Mouse (Mus musculus): ENCODE data around the gene Rpl9-ps1. TPM values are rescaled to one million over a fixed set of nuclear protein-coding genes. Genes with fewer than 3 reads are reported as not detected.

Rpl9-ps1 gene
- polyA plus RNA-seq, 1 experiment: not detected

DNA sequence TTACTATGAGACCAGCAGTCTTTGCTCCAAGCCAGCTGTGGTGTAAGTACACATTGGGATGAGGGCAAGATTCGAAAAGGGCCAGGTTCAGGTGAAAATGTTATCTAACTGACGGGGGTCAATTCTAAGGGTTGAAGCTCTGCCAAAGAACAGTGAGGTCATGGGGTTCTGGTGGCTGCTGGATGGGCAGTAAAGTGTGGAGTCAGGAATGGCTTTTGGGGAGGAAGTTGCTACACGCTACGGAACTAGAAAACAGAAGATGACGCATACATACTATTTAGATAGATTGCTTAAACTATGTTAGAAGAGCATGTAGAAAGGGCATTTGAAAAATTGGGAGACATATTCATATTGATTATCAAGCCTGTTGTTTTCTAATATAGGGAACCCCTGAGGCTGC lies 18.1 kb upstream of the Rpl9-ps1 start:
- Histone ChIP-seq H3K4me3 (no peak overlapping the region), H3K4me2 (ENCODE audit: low read depth) (no peak overlapping the region), H3K79me2 (ENCODE audit: control insufficient read depth, insufficient read depth) (no peaks in the 10 kb centered on the region), H3K36me3 (ENCODE audit: control insufficient read depth, insufficient read depth) (no peaks in the 10 kb centered on the region), H3K27me3 (ENCODE audit: control insufficient read depth, insufficient read depth, insufficient read length) (peaks cover 9% of the 10 kb centered on the region), H3ac (ENCODE audit: control insufficient read depth, insufficient read length) (no peak overlapping the region)
- TF ChIP-seq TCF3 (IDR thresholded peaks at IDR 0.05; ENCODE audit: insufficient read length, low read depth) (no peak), CEBPB (IDR thresholded peaks at IDR 0.05; ENCODE audit: insufficient read depth, poor library complexity, severe bottlenecking) (no peak), E2F4 (IDR thresholded peaks at IDR 0.05; ENCODE audit: insufficient read depth) (no peak), MYOD1 (IDR thresholded peaks at IDR 0.05; ENCODE audit: control insufficient read depth in 1 of 3, insufficient read length in 2 of 3, low read depth in 2 of 3) (no peak), MYOG (IDR thresholded peaks at IDR 0.05; ENCODE audit: control insufficient read depth in 1 of 3, insufficient read depth in 1 of 3, insufficient read length in 2 of 3, low read depth in 2 of 3) (no peak), POLR2A (IDR thresholded peaks at IDR 0.05; ENCODE audit: insufficient read length, low read depth) (no peak), SRF (IDR thresholded peaks at IDR 0.05; ENCODE audit: control insufficient read depth, insufficient read length, low read depth) (no peak), TCF12 (IDR thresholded peaks at IDR 0.05; ENCODE audit: insufficient read depth, poor library complexity, severe bottlenecking) (no peak), POLR2AphosphoS2 (IDR thresholded peaks at IDR 0.05; ENCODE audit: insufficient read length, low read depth) (no peak), REST (IDR thresholded peaks at IDR 0.05; ENCODE audit: insufficient read depth, insufficient read length) (no peak), USF1 (IDR thresholded peaks at IDR 0.05; ENCODE audit: low read depth) (no peak), MAX (IDR thresholded peaks at IDR 0.05; ENCODE audit: low read depth) (no peak)

DNA sequence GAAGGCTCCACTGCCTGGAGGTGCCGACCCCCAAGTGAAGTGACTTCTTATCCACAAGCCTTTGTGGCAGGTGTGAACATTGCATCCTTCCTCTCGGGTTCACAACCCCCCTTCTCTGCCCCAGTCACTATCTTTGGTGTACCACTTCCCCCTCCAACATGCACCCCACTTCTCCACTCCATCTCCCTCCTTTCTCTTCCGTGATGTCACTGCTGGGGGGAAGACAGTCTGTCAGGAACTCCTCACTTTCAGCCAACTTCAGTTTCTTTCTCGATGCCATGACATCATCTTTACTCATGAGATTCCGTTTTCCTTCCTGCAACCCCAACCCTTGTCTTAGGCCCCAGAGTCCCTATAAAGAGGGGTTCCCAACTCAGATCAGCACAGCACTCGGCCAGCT lies 16.8 kb upstream of the Rpl9-ps1 start, which contains the start of gene Ccl4:
Ccl4 (plus strand) TSS at position 381 of the 400 bp plus-strand sequence.
- TF ChIP-seq SRF (IDR thresholded peaks at IDR 0.05; ENCODE audit: control insufficient read depth, insufficient read length, low read depth): no peak
- no peak for TF ChIP-seq E2F4 (IDR thresholded peaks at IDR 0.05; ENCODE audit: insufficient read depth)
- no peak for TF ChIP-seq REST (IDR thresholded peaks at IDR 0.05; ENCODE audit: insufficient read depth, insufficient read length)
- TF ChIP-seq USF1 (IDR thresholded peaks at IDR 0.05; ENCODE audit: low read depth): no peak
- TF ChIP-seq TCF12 (IDR thresholded peaks at IDR 0.05; ENCODE audit: insufficient read depth, poor library complexity, severe bottlenecking): no peak
- TF ChIP-seq CEBPB (IDR thresholded peaks at IDR 0.05; ENCODE audit: insufficient read depth, poor library complexity, severe bottlenecking): no peak
- no peak for TF ChIP-seq POLR2A (IDR thresholded peaks at IDR 0.05; ENCODE audit: insufficient read length, low read depth)
- no peak for TF ChIP-seq MYOD1 (IDR thresholded peaks at IDR 0.05; ENCODE audit: control insufficient read depth in 1 of 3, insufficient read length in 2 of 3, low read depth in 2 of 3)
- TF ChIP-seq TCF3 (IDR thresholded peaks at IDR 0.05; ENCODE audit: insufficient read length, low read depth): no peak
- TF ChIP-seq MAX (IDR thresholded peaks at IDR 0.05; ENCODE audit: low read depth): no peak
- no peak for TF ChIP-seq MYOG (IDR thresholded peaks at IDR 0.05; ENCODE audit: control insufficient read depth in 1 of 3, insufficient read depth in 1 of 3, insufficient read length in 2 of 3, low read depth in 2 of 3)
- TF ChIP-seq POLR2AphosphoS2 (IDR thresholded peaks at IDR 0.05; ENCODE audit: insufficient read length, low read depth): no peak
- no peak within 1 kb of the TSS for H3K4me2 ChIP-seq (ENCODE audit: low read depth)
- H3K36me3 ChIP-seq (ENCODE audit: control insufficient read depth, insufficient read depth): no peaks in the 10 kb centered on the region
- no peak within 1 kb of the TSS for H3ac ChIP-seq (ENCODE audit: control insufficient read depth, insufficient read length)
- no peak within 1 kb of the TSS for H3K4me3 ChIP-seq
- H3K79me2 ChIP-seq (ENCODE audit: control insufficient read depth, insufficient read depth): no peaks in the 10 kb centered on the region
- peaks cover 9% of the 10 kb centered on the region for H3K27me3 ChIP-seq (ENCODE audit: control insufficient read depth, insufficient read depth, insufficient read length)

DNA sequence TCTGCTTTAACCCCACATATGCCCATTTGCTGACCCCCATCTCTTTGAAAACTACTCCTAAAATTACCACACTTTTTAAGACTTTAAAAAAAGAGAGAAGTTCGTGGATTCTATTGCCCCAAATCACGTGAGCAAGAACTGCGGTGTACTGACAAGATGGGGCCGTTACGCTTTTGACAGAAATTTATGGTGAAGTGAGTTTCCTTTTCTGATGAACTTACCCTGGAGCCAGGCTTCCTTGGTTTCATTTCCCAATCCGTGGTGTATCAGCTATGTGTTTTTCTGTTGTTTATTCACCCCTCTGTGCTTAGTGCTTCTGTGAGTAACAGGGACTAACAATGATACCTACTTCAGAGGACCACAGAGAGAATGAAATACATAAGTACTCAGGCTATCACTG lies 13.4 kb upstream of the Rpl9-ps1 start:
- H3K4me3 ChIP-seq: no peak overlapping the region
- H3K36me3 ChIP-seq (ENCODE audit: control insufficient read depth, insufficient read depth): no peaks in the 10 kb centered on the region
- no peak for TF ChIP-seq MYOG (IDR thresholded peaks at IDR 0.05; ENCODE audit: control insufficient read depth in 1 of 3, insufficient read depth in 1 of 3, insufficient read length in 2 of 3, low read depth in 2 of 3)
- no peak for TF ChIP-seq MAX (IDR thresholded peaks at IDR 0.05; ENCODE audit: low read depth)
- TF ChIP-seq POLR2A (IDR thresholded peaks at IDR 0.05; ENCODE audit: insufficient read length, low read depth): no peak
- no peak for TF ChIP-seq CEBPB (IDR thresholded peaks at IDR 0.05; ENCODE audit: insufficient read depth, poor library complexity, severe bottlenecking)
- TF ChIP-seq SRF (IDR thresholded peaks at IDR 0.05; ENCODE audit: control insufficient read depth, insufficient read length, low read depth): no peak
- no peak for TF ChIP-seq POLR2AphosphoS2 (IDR thresholded peaks at IDR 0.05; ENCODE audit: insufficient read length, low read depth)
- TF ChIP-seq USF1 (IDR thresholded peaks at IDR 0.05; ENCODE audit: low read depth): no peak
- no peak for TF ChIP-seq TCF3 (IDR thresholded peaks at IDR 0.05; ENCODE audit: insufficient read length, low read depth)
- no peak for TF ChIP-seq E2F4 (IDR thresholded peaks at IDR 0.05; ENCODE audit: insufficient read depth)
- no peak for TF ChIP-seq MYOD1 (IDR thresholded peaks at IDR 0.05; ENCODE audit: control insufficient read depth in 1 of 3, insufficient read length in 2 of 3, low read depth in 2 of 3)
- TF ChIP-seq REST (IDR thresholded peaks at IDR 0.05; ENCODE audit: insufficient read depth, insufficient read length): no peak
- no peak for TF ChIP-seq TCF12 (IDR thresholded peaks at IDR 0.05; ENCODE audit: insufficient read depth, poor library complexity, severe bottlenecking)
- H3K27me3 ChIP-seq (ENCODE audit: control insufficient read depth, insufficient read depth, insufficient read length): peaks cover 9% of the 10 kb centered on the region
- H3K79me2 ChIP-seq (ENCODE audit: control insufficient read depth, insufficient read depth): no peaks in the 10 kb centered on the region
- no peak overlapping the region for H3ac ChIP-seq (ENCODE audit: control insufficient read depth, insufficient read length)
- no peak overlapping the region for H3K4me2 ChIP-seq (ENCODE audit: low read depth)

DNA sequence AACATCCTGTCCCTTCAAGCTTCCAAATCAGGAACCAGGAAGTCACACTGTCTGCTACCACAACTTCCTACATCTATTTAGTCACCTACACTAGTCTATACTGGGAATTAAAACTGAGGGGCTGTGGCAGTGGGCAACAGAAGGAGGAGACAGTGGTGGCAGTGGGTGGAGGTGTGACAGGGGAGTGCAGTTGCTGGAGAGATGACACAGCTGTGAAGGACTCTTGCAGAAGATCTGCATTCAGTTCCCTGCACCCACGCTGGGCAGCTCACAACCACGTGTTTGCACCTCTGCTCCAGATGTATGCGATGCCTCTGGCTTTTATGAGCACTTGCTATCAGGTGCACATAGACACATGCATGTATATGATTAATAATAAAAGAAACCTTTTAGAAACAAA lies 12.1 kb upstream of the Rpl9-ps1 start:
- H3K4me3 ChIP-seq: no peak overlapping the region
- TF ChIP-seq MAX (IDR thresholded peaks at IDR 0.05; ENCODE audit: low read depth) (no peak), POLR2A (IDR thresholded peaks at IDR 0.05; ENCODE audit: insufficient read length, low read depth) (no peak), CEBPB (IDR thresholded peaks at IDR 0.05; ENCODE audit: insufficient read depth, poor library complexity, severe bottlenecking) (no peak), USF1 (IDR thresholded peaks at IDR 0.05; ENCODE audit: low read depth) (no peak), SRF (IDR thresholded peaks at IDR 0.05; ENCODE audit: control insufficient read depth, insufficient read length, low read depth) (no peak), MYOD1 (IDR thresholded peaks at IDR 0.05; ENCODE audit: control insufficient read depth in 1 of 3, insufficient read length in 2 of 3, low read depth in 2 of 3) (no peak), E2F4 (IDR thresholded peaks at IDR 0.05; ENCODE audit: insufficient read depth) (no peak), MYOG (IDR thresholded peaks at IDR 0.05; ENCODE audit: control insufficient read depth in 1 of 3, insufficient read depth in 1 of 3, insufficient read length in 2 of 3, low read depth in 2 of 3) (no peak), POLR2AphosphoS2 (IDR thresholded peaks at IDR 0.05; ENCODE audit: insufficient read length, low read depth) (no peak), TCF12 (IDR thresholded peaks at IDR 0.05; ENCODE audit: insufficient read depth, poor library complexity, severe bottlenecking) (no peak), TCF3 (IDR thresholded peaks at IDR 0.05; ENCODE audit: insufficient read length, low read depth) (no peak), REST (IDR thresholded peaks at IDR 0.05; ENCODE audit: insufficient read depth, insufficient read length) (no peak)
- H3K27me3 ChIP-seq (ENCODE audit: control insufficient read depth, insufficient read depth, insufficient read length): peaks cover 9% of the 10 kb centered on the region
- H3ac ChIP-seq (ENCODE audit: control insufficient read depth, insufficient read length): no peak overlapping the region
- H3K36me3 ChIP-seq (ENCODE audit: control insufficient read depth, insufficient read depth): no peaks in the 10 kb centered on the region
- H3K4me2 ChIP-seq (ENCODE audit: low read depth): no peak overlapping the region
- H3K79me2 ChIP-seq (ENCODE audit: control insufficient read depth, insufficient read depth): no peaks in the 10 kb centered on the region
